Mouse (Mus musculus) testis, adult 2 months (tissue): ENCODE measurements around the gene Vps4b.

ENCODE experiments used
- CTCF ChIP-seq: fragments of 200-500 bp; IDR thresholded peaks from 2 replicates; pipeline ENCODE4 v1.5.1; 2012; ENCODE audit warnings: low read depth, mild to moderate bottlenecking, inconsistent platforms, low read length, moderate library complexity; ENCODE audit not compliant: control insufficient read depth, insufficient read depth, insufficient replicate concordance
- POLR2A ChIP-seq: fragments of 200-500 bp; IDR thresholded peaks from 2 replicates; pipeline ENCODE4 v1.6.1; 2012; ENCODE audit warnings: low read depth, mild to moderate bottlenecking, inconsistent platforms, low read length, moderate library complexity; ENCODE audit not compliant: control insufficient read depth

- TF ChIP-seq CTCF (no peak), POLR2A (no peak)
Observed at GRCm38 (mm10) chr1:106748555-106749315, 47.8 kb downstream of the Vps4b start.
